Mouse (Mus musculus) C2C12 (cell line): Measurements from ENCODE around the gene Surf1.
"Not testable (repeated sequence)": the region's sequence is repeated elsewhere in the genome, so short reads cannot be mapped to it uniquely, and the experiment has no call there.

ENCODE experiments used
- CTCF ChIP-seq: IDR thresholded peaks from one replicate; pipeline ENCODE4 v1.5.1; 2011; ENCODE audit not compliant: control insufficient read depth, insufficient read depth, insufficient read length
- MAX ChIP-seq: IDR thresholded peaks from one replicate; pipeline ENCODE4 v1.6.1; 2011; ENCODE audit warnings: mild to moderate bottlenecking, control low read depth
- MYOG ChIP-seq: IDR thresholded peaks from one replicate; pipeline ENCODE4 v1.6.1; 2011; ENCODE audit not compliant: control insufficient read depth, insufficient read length; ENCODE audit errors: extremely low read depth

- TF ChIP-seq CTCF, MYOG, MAX: not testable (repeated sequence)
These were observed 30.2 kb downstream of the Surf1 start for GRCm38 (mm10) chr2:26886170-26886569.
